Mouse (Mus musculus): Measurements from ENCODE around the gene Zfp385a. TPM values are rescaled to one million over a fixed set of nuclear protein-coding genes. Genes with fewer than 3 reads are reported as not detected.
"Not testable (repeated sequence)": the region's sequence is repeated elsewhere in the genome, so short reads cannot be mapped to it uniquely, and the experiment has no call there.

Gene Zfp385a
- polyA plus RNA-seq, 1 experiment: 21.2 TPM

- no peak overlapping the region for H3ac ChIP-seq (ENCODE audit: control insufficient read depth, insufficient read length, low read depth)
- peaks cover 93% of the 10 kb centered on the region for H3K79me2 ChIP-seq (ENCODE audit: control insufficient read depth, insufficient read depth)
- no peaks in the 10 kb centered on the region for H3K36me3 ChIP-seq (ENCODE audit: control insufficient read depth, insufficient read depth)
- H3K4me3 ChIP-seq (ENCODE audit: insufficient read depth, poor library complexity, severe bottlenecking): no peak overlapping the region
- no peaks in the 10 kb centered on the region for H3K27me3 ChIP-seq (ENCODE audit: control insufficient read depth, insufficient read depth, insufficient read length)
- TF ChIP-seq CTCF (IDR thresholded peaks at IDR 0.05; ENCODE audit: control insufficient read depth, insufficient read depth, insufficient read length) (peak; percentile 51), MAX (IDR thresholded peaks at IDR 0.05) (no peak), CEBPB (IDR thresholded peaks at IDR 0.05; ENCODE audit: low read depth) (peak; percentile 38), FOSL1 (IDR thresholded peaks at IDR 0.05; ENCODE audit: insufficient read depth, low read length, poor library complexity, severe bottlenecking) (no peak)
- H3K79me3 ChIP-seq (ENCODE audit: low read depth): peaks cover 42% of the 10 kb centered on the region
These were observed 59.0 kb downstream of the Zfp385a start for GRCm38 (mm10) chr15:103280817-103281464.

GRCm38 (mm10) chr15:103279750-103280149 is 60.1 kb downstream of the Zfp385a start:
- Histone ChIP-seq H3ac (ENCODE audit: control insufficient read depth, insufficient read length, low read depth) (no peak overlapping the region), H3K36me3 (ENCODE audit: control insufficient read depth, insufficient read depth) (no peaks in the 10 kb centered on the region), H3K79me3 (ENCODE audit: low read depth) (peaks cover 52% of the 10 kb centered on the region), H3K79me2 (ENCODE audit: control insufficient read depth, insufficient read depth) (peaks cover 94% of the 10 kb centered on the region), H3K4me3 (ENCODE audit: insufficient read depth, poor library complexity, severe bottlenecking) (no peak overlapping the region), H3K27me3 (ENCODE audit: control insufficient read depth, insufficient read depth, insufficient read length) (no peaks in the 10 kb centered on the region)
- no peak for TF ChIP-seq MAX (IDR thresholded peaks at IDR 0.05)
- no peak for TF ChIP-seq USF1 (IDR thresholded peaks at IDR 0.05; ENCODE audit: low read depth)
- TF ChIP-seq CTCF (IDR thresholded peaks at IDR 0.05; ENCODE audit: control insufficient read depth, insufficient read depth, insufficient read length): no peak
- no peak for TF ChIP-seq MYOD1 (IDR thresholded peaks at IDR 0.05; ENCODE audit: control insufficient read depth, insufficient read length, low read depth)
- no peak for TF ChIP-seq CEBPB (IDR thresholded peaks at IDR 0.05; ENCODE audit: low read depth)
- no peak for TF ChIP-seq MYOG (IDR thresholded peaks at IDR 0.05; ENCODE audit: control insufficient read depth, extremely low read depth, insufficient read length)
- no peak for TF ChIP-seq FOSL1 (IDR thresholded peaks at IDR 0.05; ENCODE audit: insufficient read depth, low read length, poor library complexity, severe bottlenecking)

GRCm38 (mm10) chr15:103277949-103278348 is 61.9 kb downstream of the Zfp385a start:
- H3ac ChIP-seq (ENCODE audit: control insufficient read depth, insufficient read length, low read depth): no peak overlapping the region
- H3K27me3 ChIP-seq (ENCODE audit: control insufficient read depth, insufficient read depth, insufficient read length): no peaks in the 10 kb centered on the region
- no peak overlapping the region for H3K4me3 ChIP-seq (ENCODE audit: insufficient read depth, poor library complexity, severe bottlenecking)
- TF ChIP-seq USF1 (IDR thresholded peaks at IDR 0.05; ENCODE audit: low read depth): no peak
- TF ChIP-seq FOSL1 (IDR thresholded peaks at IDR 0.05; ENCODE audit: insufficient read depth, low read length, poor library complexity, severe bottlenecking): no peak
- no peak for TF ChIP-seq MYOG (IDR thresholded peaks at IDR 0.05; ENCODE audit: control insufficient read depth, extremely low read depth, insufficient read length)
- no peak for TF ChIP-seq CTCF (IDR thresholded peaks at IDR 0.05; ENCODE audit: control insufficient read depth, insufficient read depth, insufficient read length)
- peaks cover 94% of the 10 kb centered on the region for H3K79me2 ChIP-seq (ENCODE audit: control insufficient read depth, insufficient read depth)
- H3K36me3 ChIP-seq (ENCODE audit: control insufficient read depth, insufficient read depth): no peaks in the 10 kb centered on the region
- H3K79me3 ChIP-seq (ENCODE audit: low read depth): peaks cover 63% of the 10 kb centered on the region

- Histone ChIP-seq H3K79me2 (ENCODE audit: control insufficient read depth, insufficient read depth) (peaks cover 79% of the 10 kb centered on the region), H3K79me3 (ENCODE audit: low read depth) (peaks cover 53% of the 10 kb centered on the region)
- not testable (repeated sequence) for H3K36me3 ChIP-seq (ENCODE audit: control insufficient read depth, insufficient read depth); H3ac ChIP-seq (ENCODE audit: control insufficient read depth, insufficient read length, low read depth); H3K27me3 ChIP-seq (ENCODE audit: control insufficient read depth, insufficient read depth, insufficient read length); H3K4me3 ChIP-seq (ENCODE audit: insufficient read depth, poor library complexity, severe bottlenecking)
These were observed 64.0 kb downstream of the Zfp385a start for GRCm38 (mm10) chr15:103275943-103276342.

- Histone ChIP-seq H3K36me3 (ENCODE audit: control insufficient read depth, insufficient read depth) (no peaks in the 10 kb centered on the region), H3K79me2 (ENCODE audit: control insufficient read depth, insufficient read depth) (peaks cover 49% of the 10 kb centered on the region), H3ac (ENCODE audit: control insufficient read depth, insufficient read length, low read depth) (peak within 1 kb of the TSS; percentile 77), H3K27me3 (ENCODE audit: control insufficient read depth, insufficient read depth, insufficient read length) (no peaks in the 10 kb centered on the region), H3K79me3 (ENCODE audit: low read depth) (peaks cover 33% of the 10 kb centered on the region), H3K4me3 (ENCODE audit: insufficient read depth, poor library complexity, severe bottlenecking) (peak within 1 kb of the TSS; percentile 80)
- no peak for TF ChIP-seq MYOD1 (IDR thresholded peaks at IDR 0.05; ENCODE audit: control insufficient read depth, insufficient read length, low read depth)
- TF ChIP-seq FOSL1 (IDR thresholded peaks at IDR 0.05; ENCODE audit: insufficient read depth, low read length, poor library complexity, severe bottlenecking): no peak
- no peak for TF ChIP-seq CTCF (IDR thresholded peaks at IDR 0.05; ENCODE audit: control insufficient read depth, insufficient read depth, insufficient read length)
- TF ChIP-seq MYOG (IDR thresholded peaks at IDR 0.05; ENCODE audit: control insufficient read depth, extremely low read depth, insufficient read length): no peak
- no peak for TF ChIP-seq MAX (IDR thresholded peaks at IDR 0.05)
- peak; percentile 99 for TF ChIP-seq USF1 (IDR thresholded peaks at IDR 0.05; ENCODE audit: low read depth)
These were observed 67.2 kb downstream of the Zfp385a start, which contains the start of gene Copz1 for GRCm38 (mm10) chr15:103272419-103273279. Copz1 (plus strand) TSS chr15:103272714.

- Histone ChIP-seq H3K27me3 (ENCODE audit: control insufficient read depth, insufficient read depth, insufficient read length) (no peaks in the 10 kb centered on the region), H3K79me2 (ENCODE audit: control insufficient read depth, insufficient read depth) (peaks cover 12% of the 10 kb centered on the region), H3K36me3 (ENCODE audit: control insufficient read depth, insufficient read depth) (no peaks in the 10 kb centered on the region), H3ac (ENCODE audit: control insufficient read depth, insufficient read length, low read depth) (no peak overlapping the region), H3K79me3 (ENCODE audit: low read depth) (peaks cover 10% of the 10 kb centered on the region), H3K4me3 (ENCODE audit: insufficient read depth, poor library complexity, severe bottlenecking) (no peak overlapping the region)
- no peak for TF ChIP-seq MYOD1 (IDR thresholded peaks at IDR 0.05; ENCODE audit: control insufficient read depth, insufficient read length, low read depth)
- no peak for TF ChIP-seq USF1 (IDR thresholded peaks at IDR 0.05; ENCODE audit: low read depth)
- TF ChIP-seq CTCF (IDR thresholded peaks at IDR 0.05; ENCODE audit: control insufficient read depth, insufficient read depth, insufficient read length): no peak
- no peak for TF ChIP-seq MAX (IDR thresholded peaks at IDR 0.05)
- TF ChIP-seq FOSL1 (IDR thresholded peaks at IDR 0.05; ENCODE audit: insufficient read depth, low read length, poor library complexity, severe bottlenecking): no peak
- TF ChIP-seq MYOG (IDR thresholded peaks at IDR 0.05; ENCODE audit: control insufficient read depth, extremely low read depth, insufficient read length): no peak
These were observed 71.0 kb downstream of the Zfp385a start for GRCm38 (mm10) chr15:103268903-103269302.

Measured in C2C12 (cell line).